In the genomic region with DNA sequence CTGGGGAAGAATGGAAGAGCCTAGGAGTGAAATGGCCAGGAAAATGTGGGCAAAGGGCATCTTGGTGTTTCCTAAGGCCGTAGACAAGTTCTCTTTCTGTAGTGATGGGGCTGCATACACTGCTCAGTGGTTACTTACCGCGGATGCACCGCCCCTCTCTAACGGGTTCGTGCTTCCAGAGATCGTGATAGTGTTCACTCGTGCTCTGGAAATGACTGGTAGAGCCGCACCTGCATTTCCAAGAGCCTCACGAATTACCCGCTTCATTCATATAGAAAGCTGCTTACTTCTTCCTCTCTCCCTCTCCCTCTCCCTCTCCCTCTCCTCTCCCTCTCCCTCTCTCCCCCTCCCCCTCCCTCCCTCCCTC, we compare ENCODE assay signal across 12 mouse cellular contexts. TPM values are rescaled to one million over a fixed set of nuclear protein-coding genes. Genes with fewer than 3 reads are reported as not detected.
DNase-seq lines count a peak whose midpoint lies in the region; ATAC-seq and TF ChIP-seq lines count a peak whose summit lies in the region.
"Had no signal": no experiment of that assay in that cellular context is flagged by ENCODE, and none has a peak within 500 bp of the region (broad histone marks: within the 10 kb centered on the region; RNA-seq: fewer than 3 reads in every experiment).

No protein-coding gene starts in this region.

- no peak overlapping the region for H3K4me2 ChIP-seq in heart, embryonic 11.5 days
- no peak overlapping the region for H3K4me2 ChIP-seq in liver, embryonic 11.5 days
- peak overlapping the region; percentile 10; the same call in 1 of the 2 replicates for H3K4me2 ChIP-seq in liver, embryonic 15.5 days
- H3K4me2 ChIP-seq: embryonic facial prominence, embryonic 15.5 days; hindbrain, embryonic 14.5 days had no signal

- H3K36me3 ChIP-seq in heart, embryonic 11.5 days (ENCODE audit: control insufficient read depth, insufficient read depth, low read length) = no peaks in the 10 kb centered on the region
- H3K36me3 ChIP-seq in liver, adult 2 months (ENCODE audit: control insufficient read depth, insufficient read depth, low read length) = no peaks in the 10 kb centered on the region
- H3K36me3 ChIP-seq in liver, embryonic 11.5 days (ENCODE audit: control insufficient read depth, insufficient read depth, low read length) = no peaks in the 10 kb centered on the region
- no peaks in the 10 kb centered on the region for H3K36me3 ChIP-seq in liver, embryonic 15.5 days (replicated peaks)
- H3K36me3 ChIP-seq: embryonic facial prominence, embryonic 15.5 days had no signal

- no peak for ATAC-seq in heart, embryonic 11.5 days (replicated peaks; ENCODE audit: insufficient number of reproducible peaks, low FRiP score, low TSS enrichment)
- no peak for ATAC-seq in liver, embryonic 11.5 days (replicated peaks; ENCODE audit: low FRiP score)
- ATAC-seq in liver, embryonic 15.5 days (ENCODE audit: insufficient read depth) = no peak
- no peak for ATAC-seq in megakaryocyte, adult 5-6 weeks (ENCODE audit: poor library complexity, severe bottlenecking)

- no peaks in the 10 kb centered on the region for H3K27me3 ChIP-seq in heart, embryonic 11.5 days (ENCODE audit: control insufficient read depth, insufficient read depth, low read length)
- H3K27me3 ChIP-seq in liver, adult 2 months (ENCODE audit: control insufficient read depth, insufficient read depth, low read length) = no peaks in the 10 kb centered on the region
- 0 out of 2 replicates have a peak, but pooled peaks cover 3% of the 10 kb centered on the region for H3K27me3 ChIP-seq in liver, embryonic 11.5 days (replicated peaks; ENCODE audit: control insufficient read depth, insufficient read depth, low read length)
- no peaks in the 10 kb centered on the region for H3K27me3 ChIP-seq in liver, embryonic 15.5 days
- H3K27me3 ChIP-seq: embryonic facial prominence, embryonic 15.5 days had no signal

- no peaks in the 10 kb centered on the region for H3K79me2 ChIP-seq in liver, adult 2 months (ENCODE audit: control insufficient read depth, insufficient read depth, low read length)

- TF ChIP-seq POLR2A in liver, adult 2 months (IDR thresholded peaks at IDR 0.05; ENCODE audit: extremely low read depth, insufficient read depth, low read length) = no peak

- H3K9me3 ChIP-seq in heart, embryonic 11.5 days (replicated peaks; ENCODE audit: control insufficient read depth, low read length) = no peaks in the 10 kb centered on the region
- H3K9me3 ChIP-seq in liver, embryonic 11.5 days (ENCODE audit: control insufficient read depth, low read length) = no peaks in the 10 kb centered on the region
- H3K9me3 ChIP-seq in liver, embryonic 15.5 days (replicated peaks) = no peaks in the 10 kb centered on the region
- H3K9me3 ChIP-seq: embryonic facial prominence, embryonic 15.5 days had no signal

- no peak for TF ChIP-seq CTCF in liver, adult 2 months (IDR thresholded peaks at IDR 0.05; ENCODE audit: low read depth, low read length)

- peak overlapping the region; percentile 71 for H3K27ac ChIP-seq in heart, embryonic 11.5 days (ENCODE audit: low read depth, low read length)
- peak overlapping the region; percentile 42 for H3K27ac ChIP-seq in liver, adult 2 months (replicated peaks; ENCODE audit: insufficient read depth, low read depth, low read length)
- no peak overlapping the region for H3K27ac ChIP-seq in liver, embryonic 11.5 days (ENCODE audit: low read depth, low read length)
- H3K27ac ChIP-seq in liver, embryonic 15.5 days (replicated peaks) = no peak overlapping the region
- H3K27ac ChIP-seq: embryonic facial prominence, embryonic 15.5 days; hindbrain, embryonic 14.5 days had no signal

- H3K4me3 ChIP-seq in heart, embryonic 11.5 days (ENCODE audit: low read depth, low read length) = no peak overlapping the region
- H3K4me3 ChIP-seq in liver, adult 2 months (ENCODE audit: insufficient read depth, low read depth, low read length) = no peak overlapping the region
- H3K4me3 ChIP-seq in liver, embryonic 11.5 days (ENCODE audit: low read depth, low read length) = no peak overlapping the region
- H3K4me3 ChIP-seq in liver, embryonic 15.5 days (replicated peaks) = no peak overlapping the region
- H3K4me3 ChIP-seq: embryonic facial prominence, embryonic 15.5 days had no signal

- DNase-seq in heart, adult 8-10 months (ENCODE audit: low spot score) = no peak
- no peak for DNase-seq in liver, adult 2 months (ENCODE audit: extremely low read depth, low read depth, low spot score)
- DNase-seq in liver, embryonic 11.5 days (ENCODE audit: low spot score) = no peak
- peak; percentile 87 for DNase-seq in R1 (ENCODE audit: low read depth, low spot score)
- DNase-seq in adrenal gland, adult 8-10 months = no peak
- DNase-seq: B cell, adult 2 months; cerebellum, adult 9-11 months had no signal

- WGBS in heart, embryonic 11.5 days (ENCODE audit: insufficient replicate concordance) = 62% methylated on average over 11 of the region's 11 CpGs
- 69% methylated on average over 11 of the region's 11 CpGs for WGBS in liver, adult 2 months
- WGBS in liver, embryonic 11.5 days = 45% methylated on average over 11 of the region's 11 CpGs
- WGBS in liver, embryonic 15.5 days (ENCODE audit: insufficient replicate concordance) = 45% methylated on average over 11 of the region's 11 CpGs

- H3K4me1 ChIP-seq in heart, embryonic 11.5 days (ENCODE audit: control insufficient read depth, insufficient read depth, low read length) = peaks cover 4% of the 10 kb centered on the region; the same call in 1 of the 2 replicates
- H3K4me1 ChIP-seq in liver, adult 2 months (ENCODE audit: control insufficient read depth, insufficient read depth, low read length) = peaks cover 18% of the 10 kb centered on the region
- peaks cover 10% of the 10 kb centered on the region; the same call in 1 of the 2 replicates for H3K4me1 ChIP-seq in liver, embryonic 11.5 days (replicated peaks; ENCODE audit: control insufficient read depth, insufficient read depth, low read length)
- 0 out of 2 replicates have a peak, but pooled peaks cover 7% of the 10 kb centered on the region for H3K4me1 ChIP-seq in liver, embryonic 15.5 days (replicated peaks)

- no peak overlapping the region for H3K9ac ChIP-seq in heart, embryonic 11.5 days (ENCODE audit: low read depth, low read length)
- no peak overlapping the region for H3K9ac ChIP-seq in liver, adult 2 months (ENCODE audit: low read depth, low read length)
- H3K9ac ChIP-seq in liver, embryonic 11.5 days (ENCODE audit: low read depth, low read length) = no peak overlapping the region
- no peak overlapping the region for H3K9ac ChIP-seq in liver, embryonic 15.5 days
- H3K9ac ChIP-seq: embryonic facial prominence, embryonic 15.5 days; hindbrain, embryonic 14.5 days had no signal

RNA-seq across cellular contexts. Expression of a gene that starts 54.9 kb away (rescaled TPM):
- 5.4 and 6.3 TPM in 2 replicates for polyA plus RNA-seq in heart, embryonic 11.5 days (2014; fragmentation: Nextera tagmentation; extraction: Ambion mirVana)
- 1 to 10 TPM; 3.6 to 7.0 (median 4.7) TPM for total RNA-seq in heart, adult 8-10 months (2022)
- total RNA-seq in liver, adult 2 months (2014; rRNA removed) = 2.3 and 2.6 TPM in 2 replicates
- polyA plus RNA-seq in liver, adult 2 months (2012; rRNA removed) = 1.3 TPM in 2 replicates
- polyA plus RNA-seq in liver, embryonic 11.5 days (2014; fragmentation: Nextera tagmentation; extraction: Ambion mirVana) = 1.9 and 2.2 TPM in 2 replicates
- 0.55 and 0.67 TPM in 2 replicates for polyA plus RNA-seq in liver, embryonic 15.5 days (2015; fragmentation: Nextera tagmentation; extraction: Ambion mirVana)
- 2.0 and 3.0 TPM in 2 replicates for total RNA-seq in megakaryocyte, adult 5-6 weeks (2015)
- 2.3 and 3.5 TPM in 2 replicates for total RNA-seq in megakaryocyte, adult 5-6 weeks (2017)
- 1 to 10 TPM; 4.3 to 8.7 (median 7.9) TPM for total RNA-seq in adrenal gland, adult 8-10 months (2022)

Comparison
In these comparisons a context has a peak if more than half of its experiments do, and no peak if none do; other contexts are left out.
1. H3K27ac ChIP-seq: peak in heart, embryonic 11.5 days (single experiment) and liver, adult 2 months (single experiment); none in liver, embryonic 11.5 days (single experiment) and liver, embryonic 15.5 days (single experiment).